ENCODE assay signal across 9 mouse cellular contexts in the genomic region with DNA sequence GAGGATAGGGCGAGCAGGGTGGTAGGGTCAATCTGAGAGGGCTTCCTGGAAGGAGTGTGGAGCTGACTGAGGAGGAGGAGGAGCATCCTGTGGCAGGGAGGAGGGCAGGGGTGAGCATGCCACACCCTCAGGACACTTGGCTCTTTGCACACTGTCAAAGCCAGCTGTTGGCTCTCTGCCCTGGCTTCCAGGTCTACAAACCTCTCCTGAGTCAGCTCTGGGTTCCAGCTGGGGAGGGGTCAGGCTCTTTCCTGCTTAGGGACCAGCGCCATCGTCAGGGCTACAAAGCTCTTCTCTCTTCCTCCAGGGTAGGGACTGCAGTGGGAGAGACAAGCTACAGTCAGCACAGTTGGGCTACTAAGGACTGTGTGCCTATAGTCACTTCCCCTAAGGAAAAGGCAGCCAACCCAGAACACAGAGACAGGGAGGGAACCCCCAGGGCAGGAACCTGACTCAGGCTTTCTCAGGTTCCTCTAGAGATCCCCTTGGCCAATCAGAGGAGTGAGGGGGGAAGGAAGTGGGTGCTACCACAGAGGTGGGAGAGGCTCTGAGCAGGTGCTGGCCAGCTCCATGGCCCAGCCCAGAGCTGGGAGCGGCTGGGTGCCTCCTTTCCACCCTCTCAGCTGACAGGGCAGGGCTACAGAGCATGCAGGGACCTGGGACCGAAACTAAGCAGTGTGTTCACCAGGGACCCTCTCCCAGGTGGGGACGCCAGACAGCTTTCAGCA. TPM values are rescaled to one million over a fixed set of nuclear protein-coding genes. Genes with fewer than 3 reads are reported as not detected.
DNase-seq lines count a peak whose midpoint lies in the region; ATAC-seq and TF ChIP-seq lines count a peak whose summit lies in the region.
"Had no signal": no experiment of that assay in that cellular context is flagged by ENCODE, and none has a peak within 500 bp of the region (broad histone marks: within the 10 kb centered on the region; RNA-seq: fewer than 3 reads in every experiment).

No protein-coding gene starts in this region.

- no peak for TF ChIP-seq CTCF in lung, adult 2 months (IDR thresholded peaks at IDR 0.05; ENCODE audit: insufficient read depth, low read length)

- H3K36me3 ChIP-seq in lung, embryonic 16.5 days (ENCODE audit: control insufficient read depth, insufficient read depth, low read length): no peaks in the 10 kb centered on the region
- H3K36me3 ChIP-seq in embryonic facial prominence, embryonic 14.5 days (ENCODE audit: control insufficient read depth, insufficient read depth, low read length): no peaks in the 10 kb centered on the region
- no peaks in the 10 kb centered on the region for H3K36me3 ChIP-seq in liver, embryonic 12.5 days
- no peaks in the 10 kb centered on the region for H3K36me3 ChIP-seq in forebrain, embryonic 13.5 days (ENCODE audit: poor library complexity, severe bottlenecking)
- H3K36me3 ChIP-seq in hindbrain, embryonic 12.5 days: no peaks in the 10 kb centered on the region
- H3K36me3 ChIP-seq: midbrain, embryonic 12.5 days had no signal

- H3K4me3 ChIP-seq in lung, embryonic 16.5 days (ENCODE audit: low read length): no peak overlapping the region
- no peak overlapping the region for H3K4me3 ChIP-seq in lung, adult 2 months (replicated peaks; ENCODE audit: extremely low read depth, low read depth, low read length)
- no peak overlapping the region for H3K4me3 ChIP-seq in embryonic facial prominence, embryonic 14.5 days (ENCODE audit: low read depth, low read length)
- no peak overlapping the region for H3K4me3 ChIP-seq in liver, embryonic 12.5 days
- no peak overlapping the region for H3K4me3 ChIP-seq in forebrain, embryonic 13.5 days
- H3K4me3 ChIP-seq in hindbrain, embryonic 12.5 days: no peak overlapping the region
- H3K4me3 ChIP-seq: midbrain, embryonic 12.5 days had no signal

- WGBS in lung, embryonic 16.5 days: 37% methylated on average over 6 of the region's 6 CpGs
- 47% methylated on average over 6 of the region's 6 CpGs for WGBS in lung, adult 2 months
- WGBS in embryonic facial prominence, embryonic 14.5 days: 22% methylated on average over 4 of the region's 6 CpGs
- 49% methylated on average over 6 of the region's 6 CpGs for WGBS in liver, embryonic 12.5 days (ENCODE audit: insufficient replicate concordance)
- WGBS in forebrain, embryonic 13.5 days: 59% methylated on average over 6 of the region's 6 CpGs
- WGBS in hindbrain, embryonic 12.5 days: 43% methylated on average over 6 of the region's 6 CpGs

- H3K9ac ChIP-seq in lung, embryonic 16.5 days (ENCODE audit: low read length): no peak overlapping the region
- H3K9ac ChIP-seq in embryonic facial prominence, embryonic 14.5 days (ENCODE audit: low read depth, low read length): 0 out of 2 replicates have a peak overlapping the region, but pooled peaks have one; percentile 16
- H3K9ac ChIP-seq in liver, embryonic 12.5 days: no peak overlapping the region
- no peak overlapping the region for H3K9ac ChIP-seq in forebrain, embryonic 13.5 days
- no peak overlapping the region for H3K9ac ChIP-seq in hindbrain, embryonic 12.5 days
- H3K9ac ChIP-seq: midbrain, embryonic 12.5 days had no signal

- no peak overlapping the region for H3K4me2 ChIP-seq in lung, embryonic 16.5 days (ENCODE audit: low read depth, low read length)
- no peak overlapping the region for H3K4me2 ChIP-seq in embryonic facial prominence, embryonic 14.5 days (ENCODE audit: low read depth, low read length)
- no peak overlapping the region for H3K4me2 ChIP-seq in liver, embryonic 12.5 days
- no peak overlapping the region for H3K4me2 ChIP-seq in forebrain, embryonic 13.5 days
- H3K4me2 ChIP-seq in hindbrain, embryonic 12.5 days (replicated peaks): no peak overlapping the region
- H3K4me2 ChIP-seq: midbrain, embryonic 12.5 days had no signal

- no peak overlapping the region for H3K27ac ChIP-seq in lung, embryonic 16.5 days (ENCODE audit: low read length)
- H3K27ac ChIP-seq in embryonic facial prominence, embryonic 14.5 days (replicated peaks; ENCODE audit: low read depth, low read length): no peak overlapping the region
- no peak overlapping the region for H3K27ac ChIP-seq in liver, embryonic 12.5 days
- no peak overlapping the region for H3K27ac ChIP-seq in forebrain, embryonic 13.5 days
- no peak overlapping the region for H3K27ac ChIP-seq in hindbrain, embryonic 12.5 days
- H3K27ac ChIP-seq: midbrain, embryonic 12.5 days had no signal

- H3K4me1 ChIP-seq in lung, embryonic 16.5 days (replicated peaks; ENCODE audit: control insufficient read depth, insufficient read depth, low read length): peaks cover 17% of the 10 kb centered on the region
- peaks cover 6% of the 10 kb centered on the region; the same call in 1 of the 2 replicates for H3K4me1 ChIP-seq in lung, adult 2 months (ENCODE audit: control insufficient read depth, insufficient read depth, low read length)
- peaks cover 16% of the 10 kb centered on the region for H3K4me1 ChIP-seq in embryonic facial prominence, embryonic 14.5 days (ENCODE audit: control insufficient read depth, insufficient read depth, low read length)
- H3K4me1 ChIP-seq in liver, embryonic 12.5 days: peaks cover 21% of the 10 kb centered on the region
- H3K4me1 ChIP-seq in forebrain, embryonic 13.5 days: peaks cover 4% of the 10 kb centered on the region
- peaks cover 4% of the 10 kb centered on the region for H3K4me1 ChIP-seq in hindbrain, embryonic 12.5 days

- intact Hi-C loops in gastrocnemius, postnatal 36 days (cut with DNase I): no loop called here

- no peak for DNase-seq in lung, adult 2 months
- peak; percentile 40 for DNase-seq in embryonic facial prominence, embryonic 14.5 days (ENCODE audit: low spot score)
- peak; percentile 37 for DNase-seq in thymus, postnatal 25 days
- no peak for DNase-seq in gastrocnemius, postnatal 36 days

- peak; percentile 52 for ATAC-seq in lung, embryonic 16.5 days (ENCODE audit: low read depth)
- ATAC-seq in embryonic facial prominence, embryonic 14.5 days (ENCODE audit: low read depth): peak; percentile 24; the same call in 1 of the 2 replicates
- ATAC-seq in liver, embryonic 12.5 days: peak; percentile 36; the same call in 1 of the 2 replicates
- ATAC-seq in forebrain, embryonic 13.5 days: no peak
- no peak for ATAC-seq in hindbrain, embryonic 12.5 days (ENCODE audit: low FRiP score)

- H3K27me3 ChIP-seq in lung, embryonic 16.5 days (ENCODE audit: control insufficient read depth, insufficient read depth, low read depth, low read length): no peaks in the 10 kb centered on the region
- no peaks in the 10 kb centered on the region for H3K27me3 ChIP-seq in embryonic facial prominence, embryonic 14.5 days (replicated peaks; ENCODE audit: control insufficient read depth, insufficient read depth, low read length)
- H3K27me3 ChIP-seq in liver, embryonic 12.5 days (replicated peaks): peaks cover 8% of the 10 kb centered on the region; the same call in 1 of the 2 replicates
- no peaks in the 10 kb centered on the region for H3K27me3 ChIP-seq in forebrain, embryonic 13.5 days
- no peaks in the 10 kb centered on the region for H3K27me3 ChIP-seq in hindbrain, embryonic 12.5 days
- H3K27me3 ChIP-seq: midbrain, embryonic 12.5 days had no signal

- TF ChIP-seq POLR2A in lung, adult 2 months (IDR thresholded peaks at IDR 0.05; ENCODE audit: borderline replicate concordance, extremely low read depth, low read depth, low read length): no peak

- H3K9me3 ChIP-seq in lung, embryonic 16.5 days (ENCODE audit: control insufficient read depth, low read length): no peaks in the 10 kb centered on the region
- no peaks in the 10 kb centered on the region for H3K9me3 ChIP-seq in embryonic facial prominence, embryonic 14.5 days (ENCODE audit: control insufficient read depth, low read length)
- H3K9me3 ChIP-seq in liver, embryonic 12.5 days (replicated peaks): no peaks in the 10 kb centered on the region
- no peaks in the 10 kb centered on the region for H3K9me3 ChIP-seq in forebrain, embryonic 13.5 days (replicated peaks)
- H3K9me3 ChIP-seq in hindbrain, embryonic 12.5 days (replicated peaks): no peaks in the 10 kb centered on the region
- H3K9me3 ChIP-seq: midbrain, embryonic 12.5 days had no signal

RNA-seq across cellular contexts. Expression of a gene that starts 24.8 kb away (rescaled TPM):
- 2.1 and 2.3 TPM in 2 replicates for polyA plus RNA-seq in lung, embryonic 16.5 days (2015; fragmentation: Nextera tagmentation; extraction: Ambion mirVana)
- 6.7 and 8.8 TPM in 2 replicates for polyA plus RNA-seq in lung, adult 2 months (2012; rRNA removed)
- polyA plus RNA-seq in embryonic facial prominence, embryonic 14.5 days (2014; fragmentation: Nextera tagmentation; extraction: Ambion mirVana): 1.1 TPM in 2 replicates
- 0.06 and 0.07 TPM in 2 replicates for polyA plus RNA-seq in liver, embryonic 12.5 days (2016; fragmentation: Nextera tagmentation; extraction: Ambion mirVana)
- 0.13 TPM in 2 replicates for polyA plus RNA-seq in forebrain, embryonic 13.5 days (2015; fragmentation: Nextera tagmentation; extraction: Ambion mirVana)
- total RNA-seq in gastrocnemius, postnatal 36 days (2021): under 1 TPM; 0.23 to 0.35 TPM
- polyA plus RNA-seq in hindbrain, embryonic 12.5 days (2016; fragmentation: Nextera tagmentation; extraction: Ambion mirVana): 0.42 and 0.65 TPM in 2 replicates

Comparison
In these comparisons a context has a peak if more than half of its experiments do, and no peak if none do; other contexts are left out.
1. ATAC-seq: peak in lung, embryonic 16.5 days (single experiment), embryonic facial prominence, embryonic 14.5 days (single experiment) and liver, embryonic 12.5 days (single experiment); none in forebrain, embryonic 13.5 days (single experiment) and hindbrain, embryonic 12.5 days (single experiment).
2. DNase-seq: peak in embryonic facial prominence, embryonic 14.5 days (single experiment) and thymus, postnatal 25 days (single experiment); none in lung, adult 2 months (single experiment) and gastrocnemius, postnatal 36 days (0 of 2).